Mouse (Mus musculus) CH12.LX (cell line): ENCODE measurements around the gene Nfix. TPM values are rescaled to one million over a fixed set of nuclear protein-coding genes. Genes with fewer than 3 reads are reported as not detected.

ENCODE experiments used
- DNase-seq: peaks from one replicate; pipeline ENCODE4 v3.0.0-alpha.2; 2013; ENCODE audit errors: extremely low read depth
- H3K27ac ChIP-seq: 2 replicates; pipeline ENCODE4 v1.5.1; 2012; ENCODE audit warnings: low read depth, mild to moderate bottlenecking, control low read depth, moderate library complexity; ENCODE audit not compliant: insufficient read depth
- H3K27me3 ChIP-seq: replicated peaks from 2 replicates; pipeline ENCODE3; 2012; ENCODE audit warnings: inconsistent platforms
- H3K36me3 ChIP-seq, 2 experiments: replicated peaks in 1 of 2; 2 replicates each; pipeline versions ENCODE3 to v1.6.1; 2012; ENCODE audit warnings: inconsistent platforms in 1 of 2, low read length in 1 of 2, mild to moderate bottlenecking in 1 of 2, mixed read lengths in 1 of 2, moderate library complexity in 1 of 2; ENCODE audit not compliant: control insufficient read depth in 1 of 2, insufficient read depth in 1 of 2
- H3K4me1 ChIP-seq, 2 experiments: 2 replicates each; pipeline ENCODE4 v1.6.1; 2012; ENCODE audit warnings: inconsistent platforms in 1 of 2, moderate library complexity in 1 of 2; ENCODE audit not compliant: insufficient read depth in 2 of 2, control insufficient read depth in 1 of 2
- H3K4me2 ChIP-seq: 2 replicates; pipeline ENCODE4 v1.6.1; 2012; ENCODE audit warnings: low read depth, mild to moderate bottlenecking, control low read depth; ENCODE audit not compliant: poor library complexity, insufficient read depth, severe bottlenecking
- H3K4me3 ChIP-seq, 3 experiments: fragments of 150-350 bp in 1 of 3; sonication (generic) in 1 of 3; replicated peaks in 1 of 3; 2 replicates each; pipeline versions ENCODE3 to v1.5.1; 2011 to 2012; ENCODE audit warnings: low read depth in 2 of 3, low read length in 2 of 3, mild to moderate bottlenecking in 2 of 3, moderate library complexity in 2 of 3, control low read depth in 1 of 3, improper control_type of control experiment in 1 of 3, inconsistent platforms in 1 of 3, mixed read lengths in 1 of 3; ENCODE audit not compliant: poor library complexity in 1 of 3
- H3K79me2 ChIP-seq: replicated peaks from 2 replicates; pipeline ENCODE4 v1.6.1; 2012; ENCODE audit warnings: mild to moderate bottlenecking, moderate library complexity; ENCODE audit not compliant: control insufficient read depth, poor library complexity, insufficient read depth, severe bottlenecking; ENCODE audit errors: extremely low read depth
- H3K9ac ChIP-seq: 2 replicates; pipeline ENCODE4 v1.6.1; 2012; ENCODE audit warnings: low read depth, mild to moderate bottlenecking, control low read depth, moderate library complexity; ENCODE audit not compliant: insufficient read depth
- H3K9me3 ChIP-seq: replicated peaks from 2 replicates; pipeline ENCODE3; 2012; ENCODE audit warnings: low read length, inconsistent platforms, mixed read lengths
- BHLHE40 ChIP-seq: IDR thresholded peaks from 2 replicates; pipeline ENCODE4 v1.6.1; 2011; ENCODE audit warnings: mild to moderate bottlenecking, low read depth, low read length, improper control_type of control experiment
- CHD1 ChIP-seq: IDR thresholded peaks from 2 replicates; pipeline ENCODE4 v1.6.1; 2012; ENCODE audit warnings: low read depth, low read length, improper control_type of control experiment, inconsistent platforms
- E2F4 ChIP-seq: IDR thresholded peaks from 2 replicates; pipeline ENCODE4 v1.6.1; 2011; ENCODE audit warnings: low read depth, low read length, improper control_type of control experiment; ENCODE audit not compliant: insufficient replicate concordance
- ELF1 ChIP-seq: IDR thresholded peaks from 2 replicates; pipeline ENCODE4 v1.6.1; 2014; ENCODE audit warnings: low read depth, mild to moderate bottlenecking, inconsistent platforms, low read length, improper control_type of control experiment
- EP300 ChIP-seq: IDR thresholded peaks from 2 replicates; pipeline ENCODE4 v1.6.1; 2011; ENCODE audit warnings: low read length, improper control_type of control experiment
- ETS1 ChIP-seq: conservative IDR thresholded peaks from 2 replicates; pipeline ENCODE4 v1.6.1; 2012; ENCODE audit warnings: low read depth, mild to moderate bottlenecking, inconsistent platforms, low read length, improper control_type of control experiment, moderate library complexity
- GABPA ChIP-seq: IDR thresholded peaks from 2 replicates; pipeline ENCODE4 v1.6.1; 2012; ENCODE audit warnings: low read depth, low read length, improper control_type of control experiment, inconsistent platforms; ENCODE audit not compliant: insufficient replicate concordance
- HCFC1 ChIP-seq: IDR thresholded peaks from 2 replicates; pipeline ENCODE4 v1.6.1; 2012; ENCODE audit warnings: low read depth, mild to moderate bottlenecking, inconsistent platforms, low read length, improper control_type of control experiment
- JUN ChIP-seq: IDR thresholded peaks from 2 replicates; pipeline ENCODE4 v1.6.1; 2011; ENCODE audit warnings: low read depth, mild to moderate bottlenecking, low read length, improper control_type of control experiment, moderate library complexity; ENCODE audit not compliant: insufficient read depth
- JUND ChIP-seq: conservative IDR thresholded peaks from 2 replicates; pipeline ENCODE4 v1.6.1; 2011; ENCODE audit warnings: low read depth, low read length, improper control_type of control experiment
- KAT2A ChIP-seq: IDR thresholded peaks from 2 replicates; pipeline ENCODE4 v1.6.1; 2012; ENCODE audit warnings: low read length, improper control_type of control experiment, inconsistent platforms; ENCODE audit not compliant: insufficient replicate concordance
- MAFK ChIP-seq: IDR thresholded peaks from 2 replicates; pipeline ENCODE4 v1.6.1; 2011; ENCODE audit warnings: low read length, improper control_type of control experiment; ENCODE audit not compliant: insufficient replicate concordance
- MXI1 ChIP-seq: IDR thresholded peaks from 2 replicates; pipeline ENCODE4 v1.6.1; 2011; ENCODE audit warnings: mild to moderate bottlenecking, low read depth, low read length, improper control_type of control experiment
- MYC ChIP-seq: IDR thresholded peaks from 2 replicates; pipeline ENCODE4 v1.6.1; 2011; ENCODE audit warnings: low read depth, mild to moderate bottlenecking, improper control_type of control experiment, low read length
- NRF1 ChIP-seq: IDR thresholded peaks from 2 replicates; pipeline ENCODE4 v1.6.1; 2014; ENCODE audit warnings: low read depth, mild to moderate bottlenecking, inconsistent platforms, low read length, improper control_type of control experiment, moderate library complexity
- POLR2A ChIP-seq: IDR thresholded peaks from 2 replicates; pipeline ENCODE4 v1.6.1; 2011; ENCODE audit warnings: low read depth, mild to moderate bottlenecking, improper control_type of control experiment, low read length
- POLR2AphosphoS2 ChIP-seq: IDR thresholded peaks from 2 replicates; pipeline ENCODE4 v1.6.1; 2011; ENCODE audit warnings: low read depth, low read length, improper control_type of control experiment
- RAD21 ChIP-seq: IDR thresholded peaks from 2 replicates; pipeline ENCODE4 v1.6.1; 2011; ENCODE audit warnings: low read depth, mild to moderate bottlenecking, low read length, improper control_type of control experiment, moderate library complexity
- SMC3 ChIP-seq: IDR thresholded peaks from 2 replicates; pipeline ENCODE4 v1.6.1; 2011; ENCODE audit warnings: low read depth, low read length, improper control_type of control experiment
- TCF12 ChIP-seq: IDR thresholded peaks from 2 replicates; pipeline ENCODE4 v1.6.1; 2014; ENCODE audit warnings: low read depth, mild to moderate bottlenecking, inconsistent platforms, low read length, improper control_type of control experiment
- USF2 ChIP-seq: conservative IDR thresholded peaks from 2 replicates; pipeline ENCODE4 v1.6.1; 2011; ENCODE audit warnings: low read depth, low read length, improper control_type of control experiment
- ZC3H11A ChIP-seq: IDR thresholded peaks from 2 replicates; pipeline ENCODE4 v1.6.1; 2012; ENCODE audit warnings: low read depth, mild to moderate bottlenecking, inconsistent platforms, low read length, improper control_type of control experiment
- ZMIZ1 ChIP-seq: IDR thresholded peaks from 2 replicates; pipeline ENCODE4 v1.6.1; 2012; ENCODE audit warnings: low read depth, mild to moderate bottlenecking, inconsistent platforms, low read length, improper control_type of control experiment
- ZNF384 ChIP-seq: IDR thresholded peaks from 2 replicates; pipeline ENCODE4 v1.6.1; 2012; ENCODE audit warnings: low read depth, low read length, improper control_type of control experiment, inconsistent platforms
- dilution Hi-C: fragments of 300-500 bp; cut with MboI; formaldehyde crosslinking; loops from 2 replicates; pipeline ENCODE4 v1.14.3; 2020; ENCODE audit warnings: low sequenced_read_pairs; ENCODE audit not compliant: extremely low pct_unique_long_range_greater_than_20kb, extremely low pct_ligation_motif_present
- in situ Hi-C: fragments of 300-500 bp; cut with MboI; formaldehyde crosslinking; loops from 3 replicates; pipeline ENCODE4 v1.14.3; 2019; ENCODE audit warnings: low sequenced_read_pairs, low pct_ligation_motif_present, low pct_unique_long_range_greater_than_20kb, mixed read lengths
- polyA plus RNA-seq: library from polyadenylated mRNA; unstranded; fragments of >175 nt; gene quantifications from 2 replicates; pipeline ENCODE4 v1.2.1, GENCODE M21; 2012; ENCODE audit warnings: low read depth; ENCODE audit not compliant: insufficient read length
- total RNA-seq, 2 experiments: library from RNA; depleted of rRNA; stranded (reverse); fragments of 300-350 nt in 1 of 2; fragments of >200 nt in 1 of 2; gene quantifications; 2 replicates each; pipeline ENCODE4 v1.2.3; 2012 to 2014

Gene Nfix
- total and polyA plus RNA-seq, 3 experiments, result 0.09 to 10.5 (median 1.1) TPM

- dilution Hi-C loops (no loop called here), in situ Hi-C loops (no loop called here)
- H3K9me3 ChIP-seq, result no peaks in the 10 kb centered on the region
- no peak for TF ChIP-seq NRF1
- TF ChIP-seq ETS1, result no peak
- TF ChIP-seq ZMIZ1, result no peak
- no peak for TF ChIP-seq POLR2AphosphoS2
- no peak for TF ChIP-seq ZC3H11A
- TF ChIP-seq GABPA, result no peak
- TF ChIP-seq BHLHE40, result no peak
- TF ChIP-seq POLR2A, result no peak
- TF ChIP-seq SMC3, result no peak
- no peak for TF ChIP-seq E2F4
- TF ChIP-seq ELF1, result no peak
- no peak for TF ChIP-seq EP300
- TF ChIP-seq JUND, result no peak
- TF ChIP-seq JUN, result no peak
- no peak for TF ChIP-seq ZNF384
- no peak for TF ChIP-seq TCF12
- TF ChIP-seq CHD1, result no peak
- H3K4me2 ChIP-seq, result no peak overlapping the region
- no peak overlapping the region for H3K4me3 ChIP-seq
- no peaks in the 10 kb centered on the region for H3K36me3 ChIP-seq
- no peak overlapping the region for H3K27ac ChIP-seq
- no peak overlapping the region for H3K9ac ChIP-seq
- H3K4me1 ChIP-seq, result no peaks in the 10 kb centered on the region
- H3K27me3 ChIP-seq, result peaks cover 91% of the 10 kb centered on the region
- H3K79me2 ChIP-seq, result no peaks in the 10 kb centered on the region
- no peak for DNase-seq
Observed at GRCm38 (mm10) chr8:84779519-84780224, 20.5 kb downstream of the Nfix start.

DNA sequence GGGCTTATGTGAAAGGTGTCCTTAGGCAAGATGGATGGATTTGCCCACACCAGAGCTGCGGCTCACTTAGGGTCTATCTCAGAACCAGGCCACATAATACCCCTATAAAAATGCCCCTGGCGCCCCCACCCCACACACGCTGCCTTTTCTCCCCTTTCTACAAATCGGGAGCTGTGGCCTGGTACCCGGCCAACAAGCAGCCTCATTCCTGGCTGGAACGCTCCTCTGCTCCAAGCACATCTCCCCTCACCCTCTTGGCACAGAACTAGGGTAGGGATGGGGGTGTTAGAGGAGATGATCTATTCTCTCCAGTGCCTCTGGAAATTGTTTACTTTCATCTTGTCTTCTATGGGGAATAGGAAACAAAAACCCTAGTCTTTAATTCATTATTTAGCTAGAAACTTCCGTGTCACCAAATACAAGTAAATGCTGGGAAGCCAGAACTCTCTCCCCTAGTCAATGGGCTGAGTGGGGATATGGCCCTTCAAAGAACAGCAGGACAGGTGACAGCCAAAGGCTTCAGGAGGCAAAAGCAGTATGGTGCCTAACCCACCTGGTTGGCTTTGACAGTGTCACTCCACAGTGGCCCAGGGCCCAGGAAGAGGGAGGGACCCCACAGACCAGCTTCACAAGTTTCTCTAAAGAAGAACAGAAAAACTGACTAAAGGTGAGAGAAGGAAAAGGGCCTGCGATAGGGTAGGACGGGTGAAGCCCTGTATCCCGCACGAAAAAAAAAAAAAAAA, 21.3 kb downstream of the Nfix start:
- H3K4me3 ChIP-seq, result no peak overlapping the region
- H3K79me2 ChIP-seq, result no peaks in the 10 kb centered on the region
- no peak for DNase-seq
- in situ Hi-C loops, result no loop called here
- no peak overlapping the region for H3K9ac ChIP-seq
- H3K27ac ChIP-seq, result no peak overlapping the region
- TF ChIP-seq USF2, result no peak
- TF ChIP-seq E2F4, result no peak
- no peak for TF ChIP-seq JUN
- no peak for TF ChIP-seq KAT2A
- TF ChIP-seq MXI1, result no peak
- TF ChIP-seq RAD21, result no peak
- TF ChIP-seq NRF1, result no peak
- TF ChIP-seq MYC, result no peak
- TF ChIP-seq HCFC1, result no peak
- TF ChIP-seq MAFK, result no peak
- H3K4me2 ChIP-seq, result no peak overlapping the region
- H3K36me3 ChIP-seq, result no peaks in the 10 kb centered on the region
- H3K27me3 ChIP-seq, result peaks cover 88% of the 10 kb centered on the region
- H3K4me1 ChIP-seq, result peaks cover 0 to 1% of the 10 kb centered on the region in 2 experiments; a peak in 1 of 4 replicates
- dilution Hi-C loops, result no loop called here
- no peaks in the 10 kb centered on the region for H3K9me3 ChIP-seq
